Mouse (Mus musculus) layer of hippocampus, adult 11-12 months (tissue): Measurements from ENCODE around the gene Fam24a.
A peak's percentile ranks its signal among the peaks of the same experiment; 100 is the strongest.

Experiments
- DNase-seq: peaks from one replicate; pipeline ENCODE4 v3.0.0; 2022; ENCODE audit warnings: low spot score

The Fam24a gene

DNA sequence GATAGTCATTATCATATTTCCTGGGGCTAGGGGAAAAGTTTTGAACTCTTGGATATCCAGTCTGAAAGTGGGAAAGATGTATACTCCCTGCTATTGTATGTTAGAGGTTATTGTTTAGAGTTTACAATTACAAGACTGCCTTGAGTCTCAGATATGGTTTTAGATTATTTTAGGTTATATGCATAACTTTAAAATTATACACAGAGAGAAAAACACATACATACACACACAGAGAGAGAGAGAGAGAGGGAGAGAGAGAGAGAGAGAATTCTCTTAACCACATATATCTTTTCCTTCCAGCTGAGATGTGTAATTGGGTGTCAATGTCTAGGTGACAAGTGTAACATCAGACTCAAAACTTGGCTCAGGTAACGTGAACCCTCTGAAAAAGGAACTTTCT is at the start of gene Fam24a:
Gene Fam24a (plus strand): TSS at position 301 of the 400 bp plus-strand sequence.
- no peak for DNase-seq

DNA sequence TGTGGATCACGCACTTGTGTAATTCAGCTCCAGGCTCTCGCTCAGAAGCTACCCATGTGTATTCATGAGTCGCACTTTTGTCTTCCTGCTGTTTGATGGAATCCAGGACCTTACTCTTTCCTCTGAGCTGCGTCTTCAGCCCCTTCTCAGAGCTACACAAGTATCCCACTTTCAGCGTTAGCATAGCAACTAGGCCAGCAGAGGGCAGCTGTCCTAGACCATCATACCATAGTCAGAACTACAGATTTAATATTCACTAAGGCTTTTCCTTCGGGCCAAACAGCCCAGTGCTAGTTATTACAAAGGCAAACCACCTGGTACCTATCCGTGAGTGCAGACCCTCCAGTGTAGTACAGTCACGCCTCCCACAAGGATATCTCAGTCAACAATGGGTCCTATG is 36.5 kb upstream of the Fam24a start:
- DNase-seq = no peak

- no peak for DNase-seq
These were observed 30.3 kb upstream of the Fam24a start for GRCm38 (mm10) chr7:131303340-131303739.

DNA sequence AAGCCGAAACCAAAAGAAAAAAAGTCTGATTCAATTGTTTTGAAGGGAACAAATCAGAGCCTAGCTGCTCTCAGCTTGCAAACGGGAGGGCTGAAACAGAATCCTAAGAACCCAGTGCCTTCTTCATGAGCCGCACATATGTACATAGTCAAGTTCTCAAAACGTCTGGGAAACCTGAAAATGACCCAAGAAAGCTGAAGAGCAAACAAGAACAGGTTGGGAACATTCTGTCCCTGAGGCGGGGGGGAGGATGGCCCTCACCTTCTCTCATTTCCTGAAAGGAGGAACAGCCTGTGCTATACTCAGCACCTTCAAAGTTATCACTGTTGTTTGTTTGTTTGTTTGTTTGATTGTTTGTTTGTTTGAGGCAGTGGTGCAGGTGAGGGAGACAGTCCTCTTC is 26.9 kb upstream of the Fam24a start:
- DNase-seq = no peak

GRCm38 (mm10) chr7:131314493-131314892 is 19.2 kb upstream of the Fam24a start:
- no peak for DNase-seq

DNA sequence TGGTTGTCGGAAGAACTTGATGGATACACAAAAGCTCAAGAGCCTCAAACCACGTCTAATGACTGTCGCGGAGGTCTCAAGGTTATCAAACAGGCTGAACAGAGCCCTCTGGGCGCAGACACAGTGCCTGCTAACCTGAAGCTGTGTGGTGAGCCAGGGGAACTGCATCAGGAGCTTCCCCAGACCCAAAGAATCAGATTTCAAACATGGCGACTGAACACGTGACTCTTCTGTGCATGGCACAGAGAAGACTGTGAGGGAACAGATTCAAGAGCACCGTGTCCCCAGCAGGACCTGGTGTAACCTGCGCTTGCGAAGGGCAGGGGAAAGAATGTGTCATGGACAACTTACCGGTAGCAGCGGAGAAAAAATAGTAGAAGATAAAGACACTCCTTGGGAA is 16.1 kb upstream of the Fam24a start:
- no peak for DNase-seq

DNA sequence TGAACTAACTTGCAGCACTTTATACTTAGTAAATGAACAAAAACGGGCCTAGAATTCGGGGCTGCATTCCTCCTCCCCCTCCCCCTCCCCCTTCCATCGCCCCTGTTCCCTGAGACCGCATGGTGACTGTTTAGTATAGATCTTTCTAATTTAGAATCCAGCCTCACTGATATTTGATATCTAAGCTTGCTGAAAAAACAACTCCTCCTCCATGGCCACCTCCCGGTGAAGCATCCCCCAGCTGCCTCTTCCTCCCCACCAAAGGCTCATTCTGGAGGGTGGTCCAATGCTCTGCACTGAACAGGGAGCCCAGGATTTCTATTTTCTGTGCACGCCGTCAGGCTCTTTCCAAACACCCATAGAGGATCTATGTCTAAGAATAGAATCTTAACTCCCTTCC is 15.3 kb upstream of the Fam24a start:
- no peak for DNase-seq

DNA sequence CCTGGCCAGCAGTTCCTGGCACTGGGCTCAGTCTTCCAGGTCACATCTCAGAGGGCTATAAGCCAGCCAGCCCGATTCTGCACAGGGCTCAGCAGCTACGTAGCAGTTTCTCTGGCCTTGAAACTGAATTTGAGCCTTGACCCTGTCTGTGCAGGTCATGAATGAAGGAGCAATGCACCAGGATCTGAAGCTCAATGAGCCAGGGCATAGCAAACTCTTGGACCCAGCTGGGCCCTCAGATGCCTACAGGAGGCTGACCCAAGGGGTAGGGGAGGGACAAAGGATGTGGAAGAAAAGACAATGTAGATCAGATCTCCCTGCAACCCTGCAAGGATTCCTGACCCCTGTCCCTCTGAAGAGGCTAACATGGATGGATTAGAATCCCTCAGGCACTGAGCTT is 11.5 kb upstream of the Fam24a start, which contains the start of gene Cuzd1:
Gene Cuzd1 (minus strand): TSS at position 101 of the 400 bp plus-strand sequence.
- no peak for DNase-seq

- DNase-seq = no peak
These were observed 6.6 kb upstream of the Fam24a start for GRCm38 (mm10) chr7:131327054-131327453.

DNA sequence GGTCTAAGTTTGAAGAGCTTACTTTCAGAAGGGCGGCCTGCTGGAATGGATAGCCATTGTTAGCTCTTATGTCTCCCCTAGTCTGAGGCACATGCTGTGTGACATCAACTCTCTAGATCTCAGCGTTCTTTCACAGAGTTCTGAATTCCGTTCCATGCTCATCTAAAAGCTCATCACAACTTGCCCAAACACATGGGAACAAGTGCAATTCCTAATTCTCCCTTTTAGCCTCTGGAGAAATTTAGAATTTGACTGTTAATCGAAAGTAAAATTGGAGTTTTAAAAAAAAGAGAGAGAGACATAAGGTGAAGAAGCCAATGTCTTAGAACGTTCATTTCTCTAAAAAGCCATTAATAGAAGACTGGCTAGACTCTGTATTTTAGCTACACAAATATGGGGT is 4.2 kb upstream of the Fam24a start, which contains the start of gene Fam24b:
Gene Fam24b (minus strand): TSS at position 101 of the 400 bp plus-strand sequence.
- no peak for DNase-seq

GRCm38 (mm10) chr7:131331688-131332087 is 2.0 kb upstream of the Fam24a start:
- no peak for DNase-seq

GRCm38 (mm10) chr7:131337502-131338068 is 3.9 kb downstream of the Fam24a start:
- no peak for DNase-seq

GRCm38 (mm10) chr7:131345856-131346541 is 12.3 kb downstream of the Fam24a start:
- no peak for DNase-seq

DNA sequence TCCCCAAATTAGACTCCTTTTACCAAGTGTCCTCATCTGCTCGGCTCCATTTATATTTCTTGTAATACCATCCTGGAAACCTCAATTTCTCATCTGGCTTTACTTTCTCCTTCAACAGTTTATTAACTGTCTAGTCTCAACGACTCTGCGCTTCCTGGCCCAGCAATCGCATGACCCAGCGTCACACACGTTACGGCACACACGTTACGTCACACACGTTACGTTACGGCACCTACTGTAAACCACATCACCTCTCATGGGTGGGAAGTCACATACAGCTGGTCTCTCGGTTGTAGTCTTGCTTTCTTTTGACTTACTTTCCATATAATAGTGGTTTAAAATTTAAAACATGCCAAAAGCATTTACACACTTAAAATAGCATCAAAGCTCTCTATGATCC is 22.4 kb downstream of the Fam24a start:
- no peak for DNase-seq

- DNase-seq = no peak
These were observed 28.6 kb downstream of the Fam24a start for GRCm38 (mm10) chr7:131362269-131362614.

GRCm38 (mm10) chr7:131362615-131363300 is 29.1 kb downstream of the Fam24a start, which contains the start of gene 2310057M21Rik:
TSS of gene 2310057M21Rik (minus strand) at chr7:131362759.
- peak; percentile 95 for DNase-seq

- no peak for DNase-seq
These were observed 30.5 kb downstream of the Fam24a start for GRCm38 (mm10) chr7:131364131-131364530.

- DNase-seq = peak; percentile 90
These were observed 37.2 kb downstream of the Fam24a start, which contains the start of gene Pstk for GRCm38 (mm10) chr7:131370648-131371469. TSS of gene Pstk (plus strand) at chr7:131371141.

DNA sequence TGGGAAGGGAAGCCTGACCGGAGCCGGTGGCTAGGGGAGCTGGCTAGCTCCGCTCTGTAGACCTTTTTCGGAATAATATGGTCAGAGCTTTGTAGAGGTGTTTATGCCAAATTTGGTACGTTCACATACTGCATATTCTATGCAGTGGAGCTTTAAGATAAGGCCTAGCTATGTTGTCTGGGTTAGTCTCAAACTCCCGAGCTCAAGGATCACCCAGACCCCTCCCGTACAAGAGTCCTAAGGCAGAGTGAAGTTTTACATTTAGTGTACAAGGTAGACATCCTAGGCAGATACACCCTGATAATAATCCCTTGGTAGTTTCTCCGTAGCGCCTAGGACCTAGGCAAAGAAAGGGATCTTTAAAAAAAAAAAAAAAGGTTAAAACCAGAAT is 37.8 kb downstream of the Fam24a start:
- DNase-seq = no peak

DNA sequence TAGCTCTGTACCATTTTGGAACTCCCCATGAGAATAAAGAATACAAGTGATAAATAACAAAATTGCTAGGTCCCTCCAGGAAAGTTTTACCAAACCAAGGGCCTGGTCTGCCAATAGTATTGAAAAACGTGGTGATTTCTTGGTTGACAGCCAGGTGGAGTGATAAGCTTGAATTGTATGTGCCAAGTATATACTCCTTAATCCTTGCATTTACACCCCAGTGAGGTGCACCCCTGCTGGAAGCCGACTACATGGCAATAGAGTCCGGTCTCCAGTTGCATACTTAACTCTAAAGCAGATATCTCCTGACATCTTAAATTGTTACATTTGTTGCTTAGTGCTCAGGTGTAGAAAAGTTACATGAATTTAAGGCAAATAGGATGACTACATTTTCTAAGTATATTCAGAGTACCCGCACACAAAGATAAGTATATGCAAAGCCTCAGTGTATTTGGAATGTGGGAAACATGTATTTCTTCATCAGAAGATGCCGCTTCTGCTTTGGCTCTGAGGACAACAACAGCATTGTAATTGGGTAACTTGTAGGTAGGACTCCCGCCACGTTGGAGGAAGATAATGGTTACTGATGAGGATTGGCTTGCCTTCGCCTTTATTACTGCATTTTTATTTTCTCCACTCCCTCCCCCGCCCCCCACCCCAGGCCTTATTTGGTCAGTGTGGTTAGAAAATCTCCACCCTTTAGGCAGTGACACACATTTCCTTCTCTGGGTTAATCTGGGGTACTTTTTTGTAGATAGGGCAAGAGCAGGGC is 38.4 kb downstream of the Fam24a start:
- no peak for DNase-seq
